Mouse (Mus musculus) MEL (cell line): Measurements from ENCODE around the gene Paqr5. TPM values are rescaled to one million over a fixed set of nuclear protein-coding genes. Genes with fewer than 3 reads are reported as not detected.
A peak's percentile ranks its signal among the peaks of the same experiment; 100 is the strongest.

Source experiments
- DNase-seq: peaks from one replicate; pipeline ENCODE4 v3.0.0; 2011; ENCODE audit warnings: low read depth, low spot score
- H3K27ac ChIP-seq: 2 replicates; pipeline ENCODE4 v1.5.1; 2012; ENCODE audit warnings: low read depth, mild to moderate bottlenecking, control low read depth, low read length, moderate library complexity; ENCODE audit not compliant: control insufficient read depth
- H3K27me3 ChIP-seq, 2 experiments: fragments of 150-350 bp in 1 of 2; sonication (generic) in 1 of 2; 2 replicates each; pipeline ENCODE4 v1.6.1; 2012; ENCODE audit warnings: low read length in 2 of 2, mild to moderate bottlenecking in 2 of 2, improper control_type of control experiment in 1 of 2, moderate library complexity in 1 of 2; ENCODE audit not compliant: insufficient read depth in 2 of 2, control insufficient read depth in 1 of 2
- H3K36me3 ChIP-seq, 2 experiments: 2 replicates each; pipeline ENCODE4 v1.6.1; 2012 to 2014; ENCODE audit warnings: low read length in 2 of 2, improper control_type of control experiment in 1 of 2, inconsistent platforms in 1 of 2, mild to moderate bottlenecking in 1 of 2; ENCODE audit not compliant: insufficient read depth in 2 of 2, control insufficient read depth in 1 of 2
- H3K4me1 ChIP-seq, 2 experiments: fragments of 150-350 bp in 1 of 2; sonication (generic) in 1 of 2; 2 replicates each; pipeline ENCODE4 v1.6.1; 2012; ENCODE audit warnings: low read length in 2 of 2, improper control_type of control experiment in 1 of 2, mild to moderate bottlenecking in 1 of 2; ENCODE audit not compliant: insufficient read depth in 2 of 2, control insufficient read depth in 1 of 2
- H3K4me3 ChIP-seq, 2 experiments: fragments of 150-350 bp in 1 of 2; sonication (generic) in 1 of 2; 2 replicates each; pipeline ENCODE4 v1.5.1; 2012; ENCODE audit warnings: low read depth in 2 of 2, low read length in 2 of 2, mild to moderate bottlenecking in 2 of 2, moderate library complexity in 2 of 2, control low read depth in 1 of 2, improper control_type of control experiment in 1 of 2; ENCODE audit not compliant: control insufficient read depth in 1 of 2, insufficient read depth in 1 of 2
- H3K79me2 ChIP-seq: 2 replicates; pipeline ENCODE4 v1.6.1; 2012; ENCODE audit warnings: mild to moderate bottlenecking, low read length, moderate library complexity; ENCODE audit not compliant: control insufficient read depth, poor library complexity, insufficient read depth
- H3K9ac ChIP-seq: 2 replicates; pipeline ENCODE4 v1.6.1; 2012; ENCODE audit warnings: low read depth, mild to moderate bottlenecking, control low read depth, low read length, moderate library complexity; ENCODE audit not compliant: control insufficient read depth, poor library complexity, severe bottlenecking
- H3K9me3 ChIP-seq: fragments of 150-350 bp; sonication (generic); replicated peaks from 2 replicates; pipeline ENCODE4 v1.6.1; 2012; ENCODE audit warnings: mild to moderate bottlenecking, low read length, improper control_type of control experiment, moderate library complexity; ENCODE audit not compliant: insufficient read depth
- BHLHE40 ChIP-seq: IDR thresholded peaks from 2 replicates; pipeline ENCODE4 v1.6.1; 2012; ENCODE audit warnings: low read depth, mild to moderate bottlenecking, inconsistent platforms, low read length, improper control_type of control experiment, borderline replicate concordance
- E2F4 ChIP-seq: IDR thresholded peaks from 2 replicates; pipeline ENCODE4 v1.6.1; 2011; ENCODE audit warnings: low read depth, low read length, improper control_type of control experiment, borderline replicate concordance
- ELF1 ChIP-seq: IDR thresholded peaks from 2 replicates; pipeline ENCODE4 v1.6.1; 2014; ENCODE audit warnings: low read depth, mild to moderate bottlenecking, inconsistent platforms, low read length, improper control_type of control experiment, moderate library complexity
- EP300 ChIP-seq, 2 experiments: IDR thresholded peaks; 2 replicates each; pipeline ENCODE4 v1.6.1; 2011; ENCODE audit warnings: improper control_type of control experiment in 2 of 2, low read length in 2 of 2, low read depth in 1 of 2, mild to moderate bottlenecking in 1 of 2
- GABPA ChIP-seq: IDR thresholded peaks from 2 replicates; pipeline ENCODE4 v1.6.1; 2012; ENCODE audit warnings: low read depth, mild to moderate bottlenecking, inconsistent platforms, low read length, improper control_type of control experiment, moderate library complexity
- GATA1 ChIP-seq: IDR thresholded peaks from 2 replicates; pipeline ENCODE4 v1.6.1; 2011; ENCODE audit warnings: low read depth, low read length, improper control_type of control experiment
- HCFC1 ChIP-seq: IDR thresholded peaks from 2 replicates; pipeline ENCODE4 v1.6.1; 2012; ENCODE audit warnings: low read depth, mild to moderate bottlenecking, inconsistent platforms, low read length, improper control_type of control experiment, moderate library complexity
- KAT2A ChIP-seq: conservative IDR thresholded peaks from 2 replicates; pipeline ENCODE4 v1.6.1; 2012; ENCODE audit warnings: low read depth, low read length, improper control_type of control experiment, inconsistent platforms
- MAFK ChIP-seq: IDR thresholded peaks from 2 replicates; pipeline ENCODE4 v1.6.1; 2011; ENCODE audit warnings: low read depth, mild to moderate bottlenecking, low read length, improper control_type of control experiment, borderline replicate concordance
- MAZ ChIP-seq: IDR thresholded peaks from 2 replicates; pipeline ENCODE4 v1.6.1; 2012; ENCODE audit warnings: low read depth, mild to moderate bottlenecking, inconsistent platforms, low read length, improper control_type of control experiment
- MEF2A ChIP-seq: IDR thresholded peaks from 2 replicates; pipeline ENCODE4 v1.6.1; 2014; ENCODE audit warnings: low read depth, mild to moderate bottlenecking, inconsistent platforms, low read length, improper control_type of control experiment; ENCODE audit not compliant: poor library complexity, insufficient replicate concordance, severe bottlenecking; ENCODE audit errors: extremely low read depth
- MYB ChIP-seq: IDR thresholded peaks from 2 replicates; pipeline ENCODE4 v1.6.1; 2011; ENCODE audit warnings: mild to moderate bottlenecking, low read depth, low read length, improper control_type of control experiment
- MYC ChIP-seq: IDR thresholded peaks from 2 replicates; pipeline ENCODE4 v1.6.1; 2011; ENCODE audit warnings: low read depth, mild to moderate bottlenecking, low read length, improper control_type of control experiment, moderate library complexity
- NELFE ChIP-seq: IDR thresholded peaks from 2 replicates; pipeline ENCODE4 v1.6.1; 2011; ENCODE audit warnings: low read depth, low read length, improper control_type of control experiment
- NRF1 ChIP-seq: IDR thresholded peaks from 2 replicates; pipeline ENCODE4 v1.6.1; 2014; ENCODE audit warnings: low read depth, mild to moderate bottlenecking, inconsistent platforms, low read length, improper control_type of control experiment, moderate library complexity; ENCODE audit not compliant: poor library complexity, insufficient read depth, severe bottlenecking
- POLR2A ChIP-seq, 2 experiments: IDR thresholded peaks; 2 replicates each; pipeline ENCODE4 v1.6.1; 2011 to 2012; ENCODE audit warnings: low read length in 2 of 2, mild to moderate bottlenecking in 2 of 2, control low read depth in 1 of 2, improper control_type of control experiment in 1 of 2, low read depth in 1 of 2, moderate library complexity in 1 of 2; ENCODE audit not compliant: control insufficient read depth in 1 of 2, insufficient read depth in 1 of 2, poor library complexity in 1 of 2
- POLR2AphosphoS2 ChIP-seq: IDR thresholded peaks from 2 replicates; pipeline ENCODE4 v1.6.1; 2011; ENCODE audit warnings: low read length, improper control_type of control experiment
- POLR2AphosphoS5 ChIP-seq: IDR thresholded peaks from 2 replicates; pipeline ENCODE4 v1.6.1; 2012; ENCODE audit warnings: low read depth, borderline replicate concordance, mild to moderate bottlenecking, inconsistent platforms, low read length, moderate library complexity, mixed read lengths
- RCOR1 ChIP-seq: IDR thresholded peaks from 2 replicates; pipeline ENCODE4 v1.6.1; 2012; ENCODE audit warnings: low read depth, mild to moderate bottlenecking, inconsistent platforms, low read length, improper control_type of control experiment
- SIN3A ChIP-seq: IDR thresholded peaks from 2 replicates; pipeline ENCODE4 v1.6.1; 2012; ENCODE audit warnings: low read length, improper control_type of control experiment, inconsistent platforms
- TBP ChIP-seq: IDR thresholded peaks from 2 replicates; pipeline ENCODE4 v1.8.0; 2011; ENCODE audit warnings: low read depth, low read length, improper control_type of control experiment
- TCF12 ChIP-seq: IDR thresholded peaks from 2 replicates; pipeline ENCODE4 v1.6.1; 2014; ENCODE audit warnings: low read depth, mild to moderate bottlenecking, inconsistent platforms, low read length, improper control_type of control experiment, moderate library complexity
- UBTF ChIP-seq: IDR thresholded peaks from 2 replicates; pipeline ENCODE4 v1.6.1; 2012; ENCODE audit warnings: low read depth, mild to moderate bottlenecking, inconsistent platforms, low read length, improper control_type of control experiment, moderate library complexity, borderline replicate concordance; ENCODE audit not compliant: insufficient read depth
- USF1 ChIP-seq: IDR thresholded peaks from 2 replicates; pipeline ENCODE4 v1.6.1; 2014; ENCODE audit warnings: low read depth, mild to moderate bottlenecking, inconsistent platforms, low read length, improper control_type of control experiment, moderate library complexity
- USF2 ChIP-seq, 2 experiments: IDR thresholded peaks; 2 replicates each; pipeline ENCODE4 v1.6.1; 2011 to 2012; ENCODE audit warnings: improper control_type of control experiment in 2 of 2, low read length in 2 of 2, borderline replicate concordance in 1 of 2, inconsistent platforms in 1 of 2, low read depth in 1 of 2, mild to moderate bottlenecking in 1 of 2; ENCODE audit not compliant: insufficient read depth in 1 of 2
- ZMIZ1 ChIP-seq: IDR thresholded peaks from 2 replicates; pipeline ENCODE4 v1.6.1; 2012; ENCODE audit warnings: low read depth, mild to moderate bottlenecking, inconsistent platforms, low read length, improper control_type of control experiment, moderate library complexity
- ZNF384 ChIP-seq: IDR thresholded peaks from 2 replicates; pipeline ENCODE4 v1.6.1; 2012; ENCODE audit warnings: low read depth, mild to moderate bottlenecking, inconsistent platforms, low read length, improper control_type of control experiment
- polyA plus RNA-seq, 2 experiments: library from polyadenylated mRNA; stranded (reverse) in 1 of 2; unstranded in 1 of 2; fragments of >175 nt in 1 of 2; fragments of >200 nt in 1 of 2; gene quantifications; 2 replicates each; pipeline versions ENCODE4 v1.2.1 to v1.2.4; 2012; ENCODE audit warnings: low replicate concordance in 2 of 2, low read depth in 1 of 2; ENCODE audit not compliant: insufficient read length in 2 of 2, insufficient read depth in 1 of 2, missing spikeins in 1 of 2
- total RNA-seq: library from RNA; depleted of rRNA; stranded (reverse); fragments of 300-350 nt; gene quantifications from 2 replicates; pipeline ENCODE4 v1.2.3, GENCODE M21; 2012

Gene Paqr5
- total and polyA plus RNA-seq, 3 experiments = 0.04 TPM; not detected in 2

- TF ChIP-seq MYB (no peak), GABPA (no peak), HCFC1 (no peak), BHLHE40 (no peak), GATA1 (0 out of 2 replicates have a peak, but pooled peaks have one; percentile 19), MEF2A (no peak), POLR2AphosphoS5 (no peak), USF1 (no peak), TCF12 (0 out of 2 replicates have a peak, but pooled peaks have one; percentile 18), KAT2A (no peak), MAZ (no peak)
Observed at GRCm38 (mm10) chr9:61919464-61919863, 107.2 kb downstream of the Paqr5 start (continued).

GRCm38 (mm10) chr9:61917436-61917835, 109.2 kb downstream of the Paqr5 start:
- DNase-seq = no peak
- H3K36me3 ChIP-seq = peaks cover 11 to 66% of the 10 kb centered on the region in 2 experiments
- H3K9ac ChIP-seq = peak overlapping the region; percentile 24; the same call in 1 of the 2 replicates
- no peaks in the 10 kb centered on the region for H3K9me3 ChIP-seq
- peak overlapping the region; percentile 79 for H3K27ac ChIP-seq
- H3K27me3 ChIP-seq = no peaks in the 10 kb centered on the region
- H3K79me2 ChIP-seq = peaks cover 18% of the 10 kb centered on the region
- no peak overlapping the region for H3K4me3 ChIP-seq
- peaks cover 32 to 57% of the 10 kb centered on the region in 2 experiments for H3K4me1 ChIP-seq
- TF ChIP-seq EP300 (IDR thresholded peaks at IDR 0.05; ENCODE audit: low read depth in 1 of 2, low read length in 2 of 2) = peak in 1 of 2 experiments; percentile 22; a peak in 1 of 4 replicates
- TF ChIP-seq ZNF384 = 0 out of 2 replicates have a peak, but pooled peaks have one; percentile 19
- TF ChIP-seq ZMIZ1 = no peak

DNA sequence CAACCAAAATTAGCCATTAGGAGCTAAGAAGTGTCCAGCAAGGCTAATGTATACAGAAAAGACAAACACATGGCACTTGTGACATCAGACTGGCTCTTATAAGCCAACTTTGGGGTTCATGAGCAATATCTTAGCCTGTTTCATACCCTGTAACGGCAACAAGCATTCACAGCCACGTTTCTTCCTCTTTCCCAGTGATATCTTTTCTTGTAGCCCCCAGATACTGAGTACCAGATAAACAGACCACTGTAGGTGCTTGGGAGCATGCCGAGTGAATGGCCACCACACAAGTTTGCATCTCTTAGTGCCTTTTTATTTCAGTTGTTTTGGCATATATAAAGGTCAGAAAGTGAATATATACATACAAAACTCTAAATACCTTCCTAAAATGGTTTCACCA, 109.7 kb downstream of the Paqr5 start:
- no peaks in the 10 kb centered on the region for H3K27me3 ChIP-seq
- peaks cover 11 to 69% of the 10 kb centered on the region in 2 experiments for H3K36me3 ChIP-seq
- H3K4me3 ChIP-seq = no peak overlapping the region
- H3K27ac ChIP-seq = peak overlapping the region; percentile 97
- DNase-seq = peak; percentile 85
- peak overlapping the region; percentile 4 for H3K9ac ChIP-seq
- H3K4me1 ChIP-seq = peaks cover 32 to 56% of the 10 kb centered on the region in 2 experiments
- no peaks in the 10 kb centered on the region for H3K9me3 ChIP-seq
- peaks cover 21% of the 10 kb centered on the region for H3K79me2 ChIP-seq
- TF ChIP-seq POLR2AphosphoS5 (no peak), TCF12 (peak; percentile 85), NELFE (no peak), NRF1 (no peak), MYB (peak; percentile 78), ZNF384 (no peak), ZMIZ1 (no peak), EP300 (IDR thresholded peaks at IDR 0.05; ENCODE audit: low read depth in 1 of 2, low read length in 2 of 2) (peak; percentile 91 to 95), ELF1 (no peak), UBTF (no peak), MAZ (0 out of 2 replicates have a peak, but pooled peaks have one; percentile 19), POLR2A (IDR thresholded peaks at IDR 0.05; ENCODE audit: control insufficient read depth in 1 of 2, insufficient read depth in 1 of 2, low read depth in 1 of 2, low read length in 2 of 2, poor library complexity in 1 of 2) (peak in 1 of 2 experiments; percentile 39; a peak in 1 of 4 replicates), MAFK (no peak), TBP (0 out of 2 replicates have a peak, but pooled peaks have one; percentile 12), MYC (peak; percentile 89; the same call in 1 of the 2 replicates), USF2 (IDR thresholded peaks at IDR 0.05; ENCODE audit: borderline replicate concordance in 1 of 2, insufficient read depth in 1 of 2, low read depth in 1 of 2, low read length in 2 of 2) (no peak), E2F4 (no peak), POLR2AphosphoS2 (no peak), SIN3A (peak; percentile 85), RCOR1 (peak; percentile 72; the same call in 1 of the 2 replicates)
